Mouse (Mus musculus): ENCODE measurements around the gene Slc25a54. TPM values are rescaled to one million over a fixed set of nuclear protein-coding genes. Genes with fewer than 3 reads are reported as not detected.

Slc25a54 gene
- polyA plus RNA-seq, 1 experiment from 2014 or later: not detected

- WGBS: 32% methylated on average over 11 of the region's 11 CpGs
- no peaks in the 10 kb centered on the region for H3K36me3 ChIP-seq (ENCODE audit: insufficient read depth, low read length)
- H3K4me1 ChIP-seq (ENCODE audit: insufficient read depth, low read length): 0 out of 2 replicates have a peak, but pooled peaks cover 2% of the 10 kb centered on the region
- H3K9ac ChIP-seq (replicated peaks; ENCODE audit: low read length): no peak overlapping the region
- no peak overlapping the region for H3K4me3 ChIP-seq (ENCODE audit: low read length)
- no peak for ATAC-seq (ENCODE audit: low FRiP score, low TSS enrichment)
- H3K27me3 ChIP-seq (ENCODE audit: insufficient read depth, low read length): no peaks in the 10 kb centered on the region
- no peaks in the 10 kb centered on the region for H3K9me3 ChIP-seq (ENCODE audit: low read length)
- no peak overlapping the region for H3K27ac ChIP-seq (ENCODE audit: low read length)
- no peak overlapping the region for H3K4me2 ChIP-seq (replicated peaks; ENCODE audit: low read depth, low read length)
These were observed 29.0 kb upstream of the Slc25a54 start for GRCm38 (mm10) chr3:109051056-109051945.

GRCm38 (mm10) chr3:109051946-109052331 is 28.3 kb upstream of the Slc25a54 start:
- H3K4me2 ChIP-seq (replicated peaks; ENCODE audit: low read depth, low read length): no peak overlapping the region
- H3K27me3 ChIP-seq (ENCODE audit: insufficient read depth, low read length): no peaks in the 10 kb centered on the region
- 0 out of 2 replicates have a peak, but pooled peaks cover 2% of the 10 kb centered on the region for H3K4me1 ChIP-seq (ENCODE audit: insufficient read depth, low read length)
- no peak for ATAC-seq (ENCODE audit: low FRiP score, low TSS enrichment)
- no peak overlapping the region for H3K9ac ChIP-seq (replicated peaks; ENCODE audit: low read length)
- no peak overlapping the region for H3K4me3 ChIP-seq (ENCODE audit: low read length)
- WGBS: 71% methylated on average over 6 of the region's 6 CpGs
- H3K27ac ChIP-seq (ENCODE audit: low read length): no peak overlapping the region
- H3K9me3 ChIP-seq (ENCODE audit: low read length): no peaks in the 10 kb centered on the region
- no peaks in the 10 kb centered on the region for H3K36me3 ChIP-seq (ENCODE audit: insufficient read depth, low read length)

- Histone ChIP-seq H3K9me3 (ENCODE audit: low read length) (no peaks in the 10 kb centered on the region), H3K4me3 (ENCODE audit: low read length) (no peak overlapping the region), H3K36me3 (ENCODE audit: insufficient read depth, low read length) (no peaks in the 10 kb centered on the region), H3K4me2 (replicated peaks; ENCODE audit: low read depth, low read length) (no peak overlapping the region), H3K27ac (ENCODE audit: low read length) (no peak overlapping the region), H3K9ac (replicated peaks; ENCODE audit: low read length) (no peak overlapping the region), H3K27me3 (ENCODE audit: insufficient read depth, low read length) (no peaks in the 10 kb centered on the region), H3K4me1 (ENCODE audit: insufficient read depth, low read length) (no peaks in the 10 kb centered on the region)
- WGBS: 68% methylated on average over 8 of the region's 8 CpGs
- no peak for ATAC-seq (ENCODE audit: low FRiP score, low TSS enrichment)
These were observed 20.4 kb upstream of the Slc25a54 start for GRCm38 (mm10) chr3:109059903-109060302.

GRCm38 (mm10) chr3:109062391-109062790 is 17.9 kb upstream of the Slc25a54 start:
- H3K9ac ChIP-seq (replicated peaks; ENCODE audit: low read length): no peak overlapping the region
- no peak overlapping the region for H3K4me3 ChIP-seq (ENCODE audit: low read length)
- no peak for ATAC-seq (ENCODE audit: low FRiP score, low TSS enrichment)
- H3K4me1 ChIP-seq (ENCODE audit: insufficient read depth, low read length): no peaks in the 10 kb centered on the region
- H3K9me3 ChIP-seq (ENCODE audit: low read length): no peaks in the 10 kb centered on the region
- no peaks in the 10 kb centered on the region for H3K27me3 ChIP-seq (ENCODE audit: insufficient read depth, low read length)
- H3K4me2 ChIP-seq (replicated peaks; ENCODE audit: low read depth, low read length): no peak overlapping the region
- H3K36me3 ChIP-seq (ENCODE audit: insufficient read depth, low read length): no peaks in the 10 kb centered on the region
- WGBS: 57% methylated on average over 7 of the region's 7 CpGs
- no peak overlapping the region for H3K27ac ChIP-seq (ENCODE audit: low read length)

GRCm38 (mm10) chr3:109062989-109063388 is 17.3 kb upstream of the Slc25a54 start:
- Histone ChIP-seq H3K27me3 (ENCODE audit: insufficient read depth, low read length) (no peaks in the 10 kb centered on the region), H3K4me2 (replicated peaks; ENCODE audit: low read depth, low read length) (no peak overlapping the region), H3K4me1 (ENCODE audit: insufficient read depth, low read length) (no peaks in the 10 kb centered on the region), H3K9ac (replicated peaks; ENCODE audit: low read length) (no peak overlapping the region), H3K9me3 (ENCODE audit: low read length) (no peaks in the 10 kb centered on the region), H3K36me3 (ENCODE audit: insufficient read depth, low read length) (no peaks in the 10 kb centered on the region), H3K27ac (ENCODE audit: low read length) (no peak overlapping the region), H3K4me3 (ENCODE audit: low read length) (no peak overlapping the region)
- 1% methylated on average over 6 of the region's 6 CpGs for WGBS
- no peak for ATAC-seq (ENCODE audit: low FRiP score, low TSS enrichment)

- Histone ChIP-seq H3K36me3 (ENCODE audit: insufficient read depth, low read length) (no peaks in the 10 kb centered on the region), H3K4me2 (replicated peaks; ENCODE audit: low read depth, low read length) (no peak overlapping the region), H3K9me3 (ENCODE audit: low read length) (no peaks in the 10 kb centered on the region), H3K27ac (ENCODE audit: low read length) (no peak overlapping the region), H3K9ac (replicated peaks; ENCODE audit: low read length) (no peak overlapping the region), H3K4me1 (ENCODE audit: insufficient read depth, low read length) (no peaks in the 10 kb centered on the region), H3K4me3 (ENCODE audit: low read length) (no peak overlapping the region), H3K27me3 (ENCODE audit: insufficient read depth, low read length) (no peaks in the 10 kb centered on the region)
- ATAC-seq (ENCODE audit: low FRiP score, low TSS enrichment): no peak
- WGBS: 92% methylated on average over 2 of the region's 2 CpGs
These were observed 4.1 kb downstream of the Slc25a54 start for GRCm38 (mm10) chr3:109084418-109084817.

- Histone ChIP-seq H3K9me3 (ENCODE audit: low read length) (no peaks in the 10 kb centered on the region), H3K4me1 (ENCODE audit: insufficient read depth, low read length) (no peaks in the 10 kb centered on the region), H3K4me2 (replicated peaks; ENCODE audit: low read depth, low read length) (no peak overlapping the region), H3K27me3 (ENCODE audit: insufficient read depth, low read length) (no peaks in the 10 kb centered on the region), H3K27ac (ENCODE audit: low read length) (no peak overlapping the region), H3K4me3 (ENCODE audit: low read length) (no peak overlapping the region), H3K36me3 (ENCODE audit: insufficient read depth, low read length) (no peaks in the 10 kb centered on the region), H3K9ac (replicated peaks; ENCODE audit: low read length) (no peak overlapping the region)
- WGBS: 5% methylated on average over 2 of the region's 2 CpGs
- ATAC-seq (ENCODE audit: low FRiP score, low TSS enrichment): no peak
These were observed 8.2 kb downstream of the Slc25a54 start for GRCm38 (mm10) chr3:109088460-109088859.

- Histone ChIP-seq H3K36me3 (ENCODE audit: insufficient read depth, low read length) (no peaks in the 10 kb centered on the region), H3K4me3 (ENCODE audit: low read length) (no peak overlapping the region), H3K27me3 (ENCODE audit: insufficient read depth, low read length) (no peaks in the 10 kb centered on the region), H3K27ac (ENCODE audit: low read length) (no peak overlapping the region), H3K4me2 (replicated peaks; ENCODE audit: low read depth, low read length) (no peak overlapping the region), H3K9ac (replicated peaks; ENCODE audit: low read length) (no peak overlapping the region), H3K4me1 (ENCODE audit: insufficient read depth, low read length) (no peaks in the 10 kb centered on the region), H3K9me3 (ENCODE audit: low read length) (no peaks in the 10 kb centered on the region)
- 28% methylated on average over 8 of the region's 8 CpGs for WGBS
- no peak for ATAC-seq (ENCODE audit: low FRiP score, low TSS enrichment)
These were observed 24.4 kb downstream of the Slc25a54 start for GRCm38 (mm10) chr3:109104702-109105101.

- H3K4me3 ChIP-seq (ENCODE audit: low read length): no peak overlapping the region
- H3K27ac ChIP-seq (ENCODE audit: low read length): no peak overlapping the region
- no peaks in the 10 kb centered on the region for H3K27me3 ChIP-seq (ENCODE audit: insufficient read depth, low read length)
- no peaks in the 10 kb centered on the region for H3K4me1 ChIP-seq (ENCODE audit: insufficient read depth, low read length)
- peaks cover 9% of the 10 kb centered on the region; the same call in 1 of the 2 replicates for H3K9me3 ChIP-seq (ENCODE audit: low read length)
- H3K36me3 ChIP-seq (ENCODE audit: insufficient read depth, low read length): no peaks in the 10 kb centered on the region
- no peak for ATAC-seq (ENCODE audit: low FRiP score, low TSS enrichment)
- H3K4me2 ChIP-seq (replicated peaks; ENCODE audit: low read depth, low read length): no peak overlapping the region
- no peak overlapping the region for H3K9ac ChIP-seq (replicated peaks; ENCODE audit: low read length)
These were observed 36.9 kb downstream of the Slc25a54 start for GRCm38 (mm10) chr3:109117136-109117535.

- Histone ChIP-seq H3K4me1 (ENCODE audit: insufficient read depth, low read length) (peaks cover 11% of the 10 kb centered on the region), H3K27me3 (ENCODE audit: insufficient read depth, low read length) (no peaks in the 10 kb centered on the region), H3K36me3 (ENCODE audit: insufficient read depth, low read length) (no peaks in the 10 kb centered on the region), H3K9me3 (ENCODE audit: low read length) (0 out of 2 replicates have a peak, but pooled peaks cover 3% of the 10 kb centered on the region), H3K4me2 (replicated peaks; ENCODE audit: low read depth, low read length) (no peak overlapping the region), H3K9ac (replicated peaks; ENCODE audit: low read length) (no peak overlapping the region), H3K27ac (ENCODE audit: low read length) (no peak overlapping the region), H3K4me3 (ENCODE audit: low read length) (no peak overlapping the region)
- 80% methylated on average over 5 of the region's 5 CpGs for WGBS
- no peak for ATAC-seq (ENCODE audit: low FRiP score, low TSS enrichment)
These were observed 39.3 kb downstream of the Slc25a54 start for GRCm38 (mm10) chr3:109119562-109119961.
